Mouse (Mus musculus) midbrain, embryonic 16.5 days (tissue): ENCODE data around the gene Afap1. TPM values are rescaled to one million over a fixed set of nuclear protein-coding genes. Genes with fewer than 3 reads are reported as not detected.

ENCODE experiments used
- ATAC-seq: fragments of 200-750 bp; cut with Nextera tagmentation; 2 replicates; pipeline ENCODE4 v1.8.0; 2017; ENCODE audit warnings: moderate TSS enrichment
- H3K27ac ChIP-seq: fragments of 300-500 bp; sonication (generic); 2 replicates; pipeline ENCODE4 v1.5.1; 2014; ENCODE audit warnings: mild to moderate bottlenecking, low read length, mixed read lengths
- H3K27me3 ChIP-seq: fragments of 300-500 bp; sonication (generic); 2 replicates; pipeline ENCODE4 v1.6.1; 2014; ENCODE audit warnings: low read depth, low read length, mixed read lengths; ENCODE audit not compliant: control insufficient read depth, insufficient read depth
- H3K36me3 ChIP-seq: fragments of 300-500 bp; sonication (generic); 2 replicates; pipeline ENCODE4 v1.6.1; 2014; ENCODE audit warnings: mild to moderate bottlenecking, low read length, moderate library complexity, mixed read lengths; ENCODE audit not compliant: control insufficient read depth, insufficient read depth
- H3K4me1 ChIP-seq: fragments of 300-500 bp; sonication (generic); 2 replicates; pipeline ENCODE4 v1.6.1; 2014; ENCODE audit warnings: mild to moderate bottlenecking, low read length, mixed read lengths; ENCODE audit not compliant: control insufficient read depth, insufficient read depth
- H3K4me2 ChIP-seq: fragments of 300-500 bp; sonication (generic); 2 replicates; pipeline ENCODE4 v1.6.1; 2014; ENCODE audit warnings: mild to moderate bottlenecking, low read length, mixed read lengths
- H3K4me3 ChIP-seq: fragments of 300-500 bp; sonication (generic); 2 replicates; pipeline ENCODE4 v1.5.1; 2014; ENCODE audit warnings: low read depth, mild to moderate bottlenecking, low read length, moderate library complexity, mixed read lengths
- H3K9ac ChIP-seq: fragments of 300-500 bp; sonication (generic); 2 replicates; pipeline ENCODE4 v1.6.1; 2014; ENCODE audit warnings: low read depth, low read length, mixed read lengths
- H3K9me3 ChIP-seq: fragments of 300-500 bp; sonication (generic); replicated peaks from 2 replicates; pipeline ENCODE4 v1.6.1; 2014; ENCODE audit warnings: mild to moderate bottlenecking, low read length, mixed read lengths; ENCODE audit not compliant: control insufficient read depth, poor library complexity, severe bottlenecking
- WGBS: fragments of 180-500 bp; shearing (Covaris S2); extraction: QIAGEN DNeasy Blood & Tissue Kit; methylation state at CpG from one replicate; pipeline ENCODE4 v1.1.7; 2014; 5-methylcytosine and 5-hydroxymethylcytosine counted together
- polyA plus RNA-seq: library from polyadenylated mRNA; unstranded; fragments of >200 nt; fragmentation: Nextera tagmentation; extraction: Ambion mirVana; gene quantifications from 2 replicates; pipeline ENCODE4 v1.2.1, GENCODE M21; 2015

Afap1 gene
- polyA plus RNA-seq, 1 experiment from 2014 or later, result 61.2 TPM

DNA sequence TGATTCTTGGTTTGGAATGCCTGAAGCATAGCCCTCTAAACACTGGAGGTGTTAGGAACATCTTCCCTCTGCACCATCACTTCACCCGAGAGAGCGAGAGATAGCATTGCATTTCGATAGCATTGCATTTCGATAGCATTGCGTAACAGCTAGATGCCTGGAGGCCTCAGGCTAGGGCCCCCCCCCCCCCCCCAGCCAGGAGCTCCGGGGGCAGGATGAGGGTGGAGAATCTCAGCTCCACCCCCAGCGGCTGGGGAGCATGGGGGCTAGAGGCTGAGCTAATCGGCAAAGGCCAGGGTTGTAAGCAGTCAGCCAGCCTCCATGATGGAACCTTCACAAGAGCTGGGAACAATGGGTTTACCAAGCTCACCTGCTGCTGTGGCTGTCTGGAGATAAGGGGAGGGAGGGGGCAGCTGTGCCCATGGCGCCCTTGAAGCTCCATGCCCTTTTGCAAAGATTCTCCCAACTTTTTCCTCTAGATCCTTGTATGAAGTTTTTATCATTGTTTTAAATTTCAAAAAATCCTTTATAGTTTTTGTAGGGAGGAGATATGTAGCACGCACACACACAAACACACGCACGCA is 8.2 kb downstream of the Afap1 start:
- peaks cover 47% of the 10 kb centered on the region for H3K4me1 ChIP-seq
- no peaks in the 10 kb centered on the region for H3K27me3 ChIP-seq
- WGBS, result 45% methylated on average over 11 of the region's 12 CpGs
- no peak overlapping the region for H3K4me3 ChIP-seq
- H3K36me3 ChIP-seq, result no peaks in the 10 kb centered on the region
- H3K9ac ChIP-seq, result peak overlapping the region; percentile 35; the same call in 1 of the 2 replicates
- no peaks in the 10 kb centered on the region for H3K9me3 ChIP-seq
- H3K4me2 ChIP-seq, result peak overlapping the region; percentile 19; the same call in 1 of the 2 replicates
- no peak for ATAC-seq
- H3K27ac ChIP-seq, result no peak overlapping the region

DNA sequence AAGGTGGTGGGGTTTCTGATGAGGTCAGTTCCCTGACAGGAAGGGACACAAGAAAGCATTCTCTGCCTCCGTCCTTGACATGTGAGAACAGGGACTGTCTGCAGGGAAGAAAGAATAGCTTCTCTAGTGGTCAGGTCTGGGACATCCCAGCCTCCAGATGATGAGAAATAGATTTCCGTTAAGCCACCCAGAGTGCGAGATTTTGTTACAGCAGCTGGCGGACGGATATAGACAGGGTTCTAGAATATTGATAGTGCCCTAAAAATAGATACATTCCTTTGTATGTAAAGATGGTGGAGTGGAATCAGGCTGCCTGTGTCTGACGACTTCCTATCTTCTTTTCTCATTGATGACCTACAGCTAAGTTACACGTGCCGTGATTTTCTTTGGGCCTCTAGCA is 10.3 kb downstream of the Afap1 start:
- Histone ChIP-seq H3K36me3 (no peaks in the 10 kb centered on the region), H3K27ac (no peak overlapping the region), H3K9me3 (no peaks in the 10 kb centered on the region), H3K4me1 (peaks cover 42% of the 10 kb centered on the region), H3K9ac (no peak overlapping the region), H3K4me3 (no peak overlapping the region), H3K27me3 (no peaks in the 10 kb centered on the region), H3K4me2 (no peak overlapping the region)
- 61% methylated on average over 8 of the region's 8 CpGs for WGBS
- ATAC-seq, result no peak

DNA sequence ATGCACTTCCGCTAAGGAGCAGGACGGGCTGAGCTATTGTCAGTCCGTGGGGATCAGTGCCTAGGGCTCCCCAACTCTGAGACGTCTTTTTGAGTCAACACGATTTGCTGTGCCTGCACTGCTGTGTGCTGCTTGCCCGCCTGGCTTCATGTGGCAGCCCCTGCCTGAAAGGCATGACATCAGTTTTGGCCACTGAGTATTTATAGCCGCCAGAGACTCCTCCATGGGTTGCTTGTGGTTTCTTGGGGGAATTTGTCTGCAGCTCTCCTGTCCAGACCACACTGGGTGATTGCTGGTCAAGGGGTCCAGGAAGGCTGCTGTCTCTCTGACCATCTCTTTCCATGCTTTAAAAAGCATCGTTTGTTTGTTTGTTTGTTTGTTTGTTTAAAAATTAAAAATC is 12.2 kb downstream of the Afap1 start:
- H3K27me3 ChIP-seq, result no peaks in the 10 kb centered on the region
- no peaks in the 10 kb centered on the region for H3K9me3 ChIP-seq
- H3K4me2 ChIP-seq, result no peak overlapping the region
- peak overlapping the region; percentile 9; the same call in 1 of the 2 replicates for H3K27ac ChIP-seq
- H3K36me3 ChIP-seq, result no peaks in the 10 kb centered on the region
- ATAC-seq, result no peak
- H3K9ac ChIP-seq, result no peak overlapping the region
- no peak overlapping the region for H3K4me3 ChIP-seq
- H3K4me1 ChIP-seq, result peaks cover 50% of the 10 kb centered on the region
- WGBS, result 50% methylated on average over 8 of the region's 8 CpGs

DNA sequence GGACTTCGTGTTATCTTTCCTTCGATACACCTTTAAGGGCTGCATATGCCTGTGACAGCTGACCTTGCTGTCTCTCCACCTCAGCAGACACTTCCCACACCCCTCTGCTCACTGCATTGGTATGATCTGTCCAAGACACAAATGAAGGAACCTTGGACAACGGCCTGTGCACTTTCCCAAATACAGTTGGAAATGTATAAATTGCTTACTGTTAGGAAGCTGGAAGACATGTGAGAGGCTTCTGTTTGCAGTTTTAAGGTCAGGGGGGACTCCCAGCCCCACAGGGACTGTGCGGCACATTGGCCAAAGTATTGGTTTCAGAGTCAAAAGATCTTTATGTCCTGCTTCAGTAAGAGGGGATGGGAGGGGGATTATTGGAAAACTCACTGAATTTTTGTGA is 14.0 kb downstream of the Afap1 start:
- Histone ChIP-seq H3K4me2 (no peak overlapping the region), H3K27ac (no peak overlapping the region), H3K27me3 (no peaks in the 10 kb centered on the region), H3K36me3 (no peaks in the 10 kb centered on the region), H3K9me3 (no peaks in the 10 kb centered on the region), H3K4me1 (peaks cover 40% of the 10 kb centered on the region), H3K4me3 (no peak overlapping the region), H3K9ac (no peak overlapping the region)
- ATAC-seq, result no peak
- WGBS, result 85% methylated on average over 4 of the region's 4 CpGs

DNA sequence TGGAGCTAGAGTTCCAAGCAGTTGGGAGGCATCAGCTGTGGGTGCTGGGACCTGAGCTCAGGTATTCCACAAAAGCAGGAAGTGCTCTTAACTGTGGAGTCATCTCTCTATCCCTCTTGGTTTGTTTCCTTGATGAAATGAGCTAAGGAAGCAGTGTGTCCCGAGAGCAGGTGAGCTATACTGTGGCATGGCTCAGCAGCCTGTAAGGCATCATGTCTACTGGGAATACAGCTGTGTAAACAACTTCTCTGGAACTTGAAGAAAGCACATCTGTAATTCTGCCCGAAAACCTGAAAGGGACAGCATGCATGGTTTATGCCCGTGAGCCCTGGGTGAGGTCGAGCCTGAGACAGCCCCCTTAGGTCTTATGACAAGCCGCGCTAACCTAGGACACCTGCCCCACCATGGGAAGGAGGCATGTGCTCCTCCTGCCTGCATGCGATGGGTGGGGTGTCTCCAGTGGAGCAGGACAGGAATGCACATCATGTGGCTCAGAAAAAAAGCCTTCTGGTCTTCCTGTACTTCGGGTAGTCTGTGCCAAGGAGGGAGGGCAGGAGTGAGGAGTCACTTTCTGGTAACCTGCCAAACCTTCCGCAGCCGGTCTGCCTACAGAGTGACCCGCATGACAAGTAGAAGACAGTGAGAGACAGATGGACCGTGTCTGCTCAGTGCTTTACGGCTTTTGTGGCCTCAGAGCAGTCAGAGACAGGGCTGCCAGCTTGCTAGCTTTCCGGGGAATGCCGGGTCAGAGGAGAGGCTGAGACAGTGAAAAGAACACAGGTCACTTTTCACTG is 14.7 kb downstream of the Afap1 start:
- no peaks in the 10 kb centered on the region for H3K9me3 ChIP-seq
- peak overlapping the region; percentile 23; the same call in 1 of the 2 replicates for H3K4me2 ChIP-seq
- H3K4me1 ChIP-seq, result peaks cover 40% of the 10 kb centered on the region
- WGBS, result 25% methylated on average over 15 of the region's 15 CpGs
- peak; percentile 82 for ATAC-seq
- H3K9ac ChIP-seq, result no peak overlapping the region
- H3K27ac ChIP-seq, result peak overlapping the region; percentile 65
- no peak overlapping the region for H3K4me3 ChIP-seq
- no peaks in the 10 kb centered on the region for H3K36me3 ChIP-seq
- no peaks in the 10 kb centered on the region for H3K27me3 ChIP-seq

DNA sequence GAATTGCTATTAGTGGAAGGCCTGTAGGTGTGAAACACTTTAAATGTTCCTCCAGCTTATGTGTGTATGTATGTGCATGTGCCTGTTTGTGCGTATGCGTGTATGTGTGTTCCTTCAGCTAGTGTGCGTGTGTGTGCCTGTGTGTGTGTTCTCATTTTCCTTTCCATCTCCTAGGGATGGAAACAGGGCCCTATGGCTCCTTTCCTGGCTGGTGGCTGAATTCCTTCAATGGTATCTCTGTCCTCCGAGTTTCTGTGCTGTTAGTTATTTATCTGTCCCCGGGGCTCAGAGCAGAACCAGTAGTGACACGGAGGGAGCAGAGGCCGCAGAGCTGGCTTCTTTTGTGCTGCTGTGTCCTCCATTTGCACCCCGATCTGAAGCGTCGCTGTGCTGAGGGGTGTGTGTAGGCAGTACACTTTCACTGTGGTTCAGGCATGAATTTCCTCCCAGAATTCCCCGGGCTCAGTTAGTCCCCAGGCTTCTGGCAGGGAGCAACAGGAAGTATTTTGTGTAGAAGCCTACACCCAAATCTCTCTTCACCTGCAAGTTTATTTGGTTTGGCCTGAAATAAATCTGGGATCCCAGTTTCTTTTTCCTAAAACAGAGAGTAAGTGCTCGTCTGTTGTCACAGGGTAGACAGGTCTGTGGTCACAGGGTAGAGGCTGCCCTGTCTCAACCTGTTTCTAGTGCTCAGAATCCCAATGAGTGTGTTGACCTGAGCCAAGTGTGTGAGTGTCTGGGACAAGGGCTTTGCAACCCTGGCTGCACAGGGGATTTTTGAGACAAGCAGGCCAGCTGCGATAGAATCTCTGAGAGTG is 15.7 kb downstream of the Afap1 start:
- ATAC-seq, result no peak
- H3K9ac ChIP-seq, result peak overlapping the region; percentile 45; the same call in 1 of the 2 replicates
- WGBS, result 63% methylated on average over 13 of the region's 13 CpGs

DNA sequence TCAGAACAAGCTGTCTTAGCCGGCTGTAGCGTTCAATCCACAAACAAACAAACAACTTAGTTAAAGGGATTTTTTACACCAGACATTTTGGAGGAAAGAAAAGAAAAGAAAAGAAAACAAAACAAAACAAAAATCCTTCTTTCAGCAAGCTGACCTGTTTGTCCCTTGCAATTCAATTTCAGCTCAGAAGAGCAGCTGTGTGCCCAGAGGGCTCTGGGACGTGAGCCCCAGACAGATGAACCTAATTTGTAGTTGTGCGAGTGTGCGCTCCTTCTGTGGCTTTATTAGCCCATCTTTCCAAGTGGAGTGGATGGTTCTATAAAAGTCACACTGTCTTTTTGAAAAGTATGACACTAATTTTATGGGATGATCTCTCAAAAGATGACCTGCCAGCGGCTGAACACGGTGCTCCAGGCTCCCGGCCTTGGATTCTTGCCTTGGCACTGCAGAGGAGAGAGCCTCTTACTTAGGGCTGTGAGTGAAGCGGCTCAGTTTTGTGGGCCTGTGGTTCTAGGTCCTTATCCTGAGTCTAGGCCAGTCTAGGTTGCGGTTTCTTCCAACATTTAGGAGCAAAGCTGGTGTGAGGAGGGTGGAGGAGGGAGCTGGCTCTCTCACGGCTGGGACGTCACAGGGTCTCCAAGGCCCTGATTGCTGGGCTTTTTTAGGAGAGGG is 22.6 kb downstream of the Afap1 start:
- Histone ChIP-seq H3K36me3 (no peaks in the 10 kb centered on the region), H3K27me3 (no peaks in the 10 kb centered on the region), H3K4me2 (no peak overlapping the region), H3K27ac (no peak overlapping the region; the same call in 1 of the 2 replicates), H3K9me3 (no peaks in the 10 kb centered on the region), H3K4me3 (no peak overlapping the region), H3K4me1 (peaks cover 32% of the 10 kb centered on the region), H3K9ac (no peak overlapping the region)
- no peak for ATAC-seq
- WGBS, result 55% methylated on average over 12 of the region's 12 CpGs

More for the DNA sequence above, 15.7 kb downstream of the Afap1 start:
- Histone ChIP-seq H3K27ac (peak overlapping the region; percentile 65), H3K4me1 (peaks cover 37% of the 10 kb centered on the region), H3K36me3 (no peaks in the 10 kb centered on the region), H3K4me2 (peak overlapping the region; percentile 9; the same call in 1 of the 2 replicates), H3K4me3 (no peak overlapping the region), H3K27me3 (no peaks in the 10 kb centered on the region), H3K9me3 (no peaks in the 10 kb centered on the region)

DNA sequence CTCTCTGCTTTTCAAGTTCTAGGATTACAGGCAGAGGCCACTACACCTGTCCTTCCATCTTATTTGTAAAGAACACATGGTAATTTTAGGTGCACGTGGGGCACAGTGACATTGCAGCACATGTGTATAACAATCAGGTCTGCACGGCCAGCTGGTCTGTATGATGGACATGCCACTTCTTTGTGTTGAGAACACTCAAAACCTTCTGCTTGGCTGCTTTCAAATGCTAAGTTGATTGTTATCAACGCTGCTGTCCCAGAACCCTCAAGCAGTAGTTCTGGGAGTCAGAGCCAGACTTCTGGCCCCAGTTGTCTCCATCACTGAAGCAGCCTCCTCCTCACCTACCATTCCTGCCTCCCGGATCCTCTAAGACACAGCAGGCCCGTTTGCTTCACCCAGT is 23.5 kb downstream of the Afap1 start:
- H3K4me1 ChIP-seq, result peaks cover 39% of the 10 kb centered on the region

More for the DNA sequence above, 23.5 kb downstream of the Afap1 start:
- Histone ChIP-seq H3K27me3 (no peaks in the 10 kb centered on the region), H3K27ac (no peak overlapping the region), H3K9ac (no peak overlapping the region), H3K4me3 (no peak overlapping the region), H3K36me3 (no peaks in the 10 kb centered on the region), H3K9me3 (no peaks in the 10 kb centered on the region), H3K4me2 (no peak overlapping the region)
- WGBS, result 38% methylated on average over 5 of the region's 5 CpGs
- ATAC-seq, result no peak
